Mouse (Mus musculus): ENCODE results near the gene Ppm1m. TPM values are rescaled to one million over a fixed set of nuclear protein-coding genes. Genes with fewer than 3 reads are reported as not detected.
A peak's percentile ranks its signal among the peaks of the same experiment; 100 is the strongest.

Gene Ppm1m
- total and polyA plus RNA-seq, 2 experiments from 2014 or later, result 18.5 to 23.3 TPM

DNA sequence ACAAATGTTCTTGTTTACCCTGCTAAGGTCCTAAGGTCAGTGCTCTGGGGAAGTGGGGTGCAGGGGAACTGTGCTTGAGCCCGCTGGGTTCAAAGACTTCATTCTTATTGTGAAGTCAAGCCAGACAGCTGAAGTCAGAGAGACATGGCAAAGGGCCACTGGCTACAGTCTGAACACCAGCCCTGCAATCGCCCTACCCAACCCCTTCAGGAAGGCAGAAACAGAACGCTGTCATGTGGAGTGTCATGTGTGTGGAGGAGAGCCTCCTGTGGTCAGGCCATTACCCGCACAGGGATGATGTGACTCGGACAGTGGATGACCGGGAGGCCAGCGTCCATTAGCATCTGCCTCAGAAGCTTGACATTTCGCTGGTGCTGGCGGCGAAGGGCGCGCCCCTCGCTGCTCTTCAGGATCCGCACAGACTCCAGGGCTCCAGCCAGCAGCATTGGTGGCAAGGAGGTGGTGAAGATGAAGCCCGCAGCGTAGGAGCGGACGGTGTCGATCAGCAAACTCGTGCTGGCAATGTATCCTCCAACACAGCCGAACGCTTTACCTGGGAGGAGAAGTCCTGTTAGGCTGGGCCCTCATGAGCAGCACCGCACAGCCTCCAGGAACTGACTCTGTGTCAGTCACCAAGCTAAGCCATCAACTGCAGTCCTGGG is 36.7 kb upstream of the Ppm1m start:
- DNase-seq (ENCODE audit: low spot score), result no peak
- H3K4me3 ChIP-seq (ENCODE audit: low read length), result no peak overlapping the region
- no peaks in the 10 kb centered on the region for H3K4me1 ChIP-seq (ENCODE audit: insufficient read depth, low read length)
- H3K9ac ChIP-seq (replicated peaks; ENCODE audit: low read length), result no peak overlapping the region
- no peak overlapping the region for H3K4me2 ChIP-seq (ENCODE audit: low read depth, low read length)
- H3K27me3 ChIP-seq (ENCODE audit: insufficient read depth, low read length), result no peaks in the 10 kb centered on the region
- 89% methylated on average over 23 of the region's 23 CpGs for WGBS
- no peak for TF ChIP-seq CTCF (IDR thresholded peaks at IDR 0.05; ENCODE audit: low read depth)
- H3K9me3 ChIP-seq (ENCODE audit: low read length), result no peaks in the 10 kb centered on the region
- H3K27ac ChIP-seq, result no peak overlapping the region
- ATAC-seq, result no peak
- H3K36me3 ChIP-seq (ENCODE audit: insufficient read depth, low read length), result peaks cover 75% of the 10 kb centered on the region

DNA sequence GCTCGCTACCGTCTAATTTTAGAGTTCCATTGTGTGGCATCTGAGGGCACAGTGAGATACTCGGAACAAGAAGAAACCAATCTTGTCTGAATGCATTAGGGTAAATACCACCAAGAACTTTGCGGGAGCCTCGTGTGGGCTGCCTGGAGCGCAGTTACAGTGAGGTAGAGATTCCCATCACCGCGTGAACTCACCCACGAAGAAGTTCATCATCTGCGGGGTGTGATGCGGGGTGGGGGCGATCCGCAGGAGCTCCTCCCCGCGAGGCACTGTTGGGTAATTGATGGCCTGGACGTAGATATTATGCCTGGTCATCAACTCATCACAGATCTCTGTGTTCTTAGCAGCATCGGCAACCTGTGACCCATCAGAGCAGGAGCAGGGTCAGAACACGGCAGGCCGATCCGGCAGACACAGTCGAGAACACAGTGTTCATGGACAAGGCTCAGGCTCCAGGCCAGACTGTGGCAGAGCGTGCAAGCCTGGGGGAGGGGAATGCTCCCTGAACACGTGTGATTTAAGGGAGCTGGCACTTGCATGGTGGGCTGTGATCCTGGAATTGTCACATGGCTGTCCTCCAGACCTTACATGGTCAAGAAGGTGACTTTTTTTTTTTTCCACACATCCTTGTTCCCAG is 35.8 kb upstream of the Ppm1m start:
- WGBS, result 85% methylated on average over 23 of the region's 23 CpGs
- Histone ChIP-seq H3K27me3 (ENCODE audit: insufficient read depth, low read length) (no peaks in the 10 kb centered on the region), H3K27ac (no peak overlapping the region), H3K4me2 (ENCODE audit: low read depth, low read length) (no peak overlapping the region), H3K9me3 (ENCODE audit: low read length) (no peaks in the 10 kb centered on the region), H3K4me3 (ENCODE audit: low read length) (no peak overlapping the region), H3K36me3 (ENCODE audit: insufficient read depth, low read length) (peaks cover 66% of the 10 kb centered on the region), H3K4me1 (ENCODE audit: insufficient read depth, low read length) (no peaks in the 10 kb centered on the region), H3K9ac (replicated peaks; ENCODE audit: low read length) (no peak overlapping the region)
- ATAC-seq (no peak), DNase-seq (ENCODE audit: low spot score) (no peak)
- TF ChIP-seq CTCF (IDR thresholded peaks at IDR 0.05; ENCODE audit: low read depth), result no peak

DNA sequence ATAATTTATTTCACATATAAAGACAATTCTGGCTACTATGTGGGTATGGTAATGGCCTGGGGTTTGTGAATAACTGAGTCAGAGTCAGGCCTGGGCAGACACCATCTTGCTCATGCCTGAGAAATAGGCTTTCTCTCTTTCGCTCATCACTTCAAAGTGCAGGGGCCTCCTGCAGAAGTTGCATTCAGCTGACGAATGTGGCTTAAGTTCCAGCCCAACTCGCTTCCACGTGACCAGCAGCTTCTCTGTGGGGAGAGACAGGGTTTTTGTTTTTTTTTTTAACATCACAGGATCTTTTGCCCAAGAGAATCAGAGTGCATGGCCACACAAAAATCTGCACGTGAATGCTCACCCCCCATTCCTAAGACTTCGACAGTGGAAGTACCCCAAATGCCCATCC is 34.4 kb upstream of the Ppm1m start:
- H3K27ac ChIP-seq, result no peak overlapping the region
- 77% methylated on average over 6 of the region's 6 CpGs for WGBS
- peaks cover 55% of the 10 kb centered on the region for H3K36me3 ChIP-seq (ENCODE audit: insufficient read depth, low read length)
- H3K9ac ChIP-seq (replicated peaks; ENCODE audit: low read length), result no peak overlapping the region
- H3K4me1 ChIP-seq (ENCODE audit: insufficient read depth, low read length), result no peaks in the 10 kb centered on the region
- no peak for DNase-seq (ENCODE audit: low spot score)
- no peak overlapping the region for H3K4me3 ChIP-seq (ENCODE audit: low read length)
- no peaks in the 10 kb centered on the region for H3K27me3 ChIP-seq (ENCODE audit: insufficient read depth, low read length)
- no peaks in the 10 kb centered on the region for H3K9me3 ChIP-seq (ENCODE audit: low read length)
- no peak for ATAC-seq
- TF ChIP-seq CTCF (IDR thresholded peaks at IDR 0.05; ENCODE audit: low read depth), result no peak
- H3K4me2 ChIP-seq (ENCODE audit: low read depth, low read length), result no peak overlapping the region

DNA sequence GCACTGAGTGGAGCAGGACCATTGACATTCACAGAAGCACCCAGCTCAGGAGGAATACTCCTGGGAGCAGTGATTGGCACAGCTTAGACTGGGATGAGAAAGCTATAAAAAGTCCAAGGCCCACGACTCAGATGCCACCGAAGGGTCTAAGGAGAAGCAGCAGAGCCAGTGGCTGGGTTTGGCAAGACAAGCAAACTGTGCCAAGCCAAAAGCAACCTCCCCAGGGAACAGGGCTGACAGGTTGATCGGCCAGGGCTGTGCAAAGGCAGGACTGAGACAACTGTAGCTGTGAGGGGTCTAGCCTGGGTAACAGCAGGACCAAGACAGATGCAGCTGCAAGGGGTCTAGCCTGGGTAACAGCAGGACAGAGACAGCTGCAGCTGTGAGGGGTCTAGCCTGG is 33.4 kb upstream of the Ppm1m start:
- Histone ChIP-seq H3K27ac (no peak overlapping the region), H3K36me3 (ENCODE audit: insufficient read depth, low read length) (peaks cover 45% of the 10 kb centered on the region), H3K4me2 (ENCODE audit: low read depth, low read length) (no peak overlapping the region), H3K9me3 (ENCODE audit: low read length) (no peaks in the 10 kb centered on the region), H3K9ac (replicated peaks; ENCODE audit: low read length) (no peak overlapping the region), H3K27me3 (ENCODE audit: insufficient read depth, low read length) (no peaks in the 10 kb centered on the region), H3K4me3 (ENCODE audit: low read length) (no peak overlapping the region), H3K4me1 (ENCODE audit: insufficient read depth, low read length) (no peaks in the 10 kb centered on the region)
- TF ChIP-seq CTCF (IDR thresholded peaks at IDR 0.05; ENCODE audit: low read depth), result no peak
- ATAC-seq (no peak), DNase-seq (ENCODE audit: low spot score) (no peak)
- WGBS, result 75% methylated on average over 3 of the region's 3 CpGs

DNA sequence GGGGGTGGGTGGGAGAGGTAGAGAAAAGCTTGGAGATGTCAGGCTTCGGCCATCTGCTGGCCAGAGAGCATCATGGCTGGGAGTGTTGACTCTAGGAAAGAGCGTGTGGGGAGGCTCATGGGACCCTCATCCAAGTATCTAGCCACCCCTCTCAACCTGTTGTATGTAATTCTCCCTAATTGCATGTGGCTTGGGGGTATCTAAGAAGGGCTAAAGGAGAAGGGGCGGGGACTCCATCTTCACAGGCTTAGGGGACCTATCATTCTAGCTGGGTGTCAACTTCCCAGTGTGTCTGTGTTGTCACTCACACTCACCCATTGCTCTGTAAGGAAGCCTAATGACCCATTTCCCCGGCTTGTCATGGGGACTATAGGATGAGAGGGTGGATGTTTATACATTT is 32.3 kb upstream of the Ppm1m start:
- no peaks in the 10 kb centered on the region for H3K9me3 ChIP-seq (ENCODE audit: low read length)
- no peaks in the 10 kb centered on the region for H3K27me3 ChIP-seq (ENCODE audit: insufficient read depth, low read length)
- H3K9ac ChIP-seq (replicated peaks; ENCODE audit: low read length), result no peak overlapping the region
- H3K4me2 ChIP-seq (ENCODE audit: low read depth, low read length), result no peak overlapping the region
- no peaks in the 10 kb centered on the region for H3K4me1 ChIP-seq (ENCODE audit: insufficient read depth, low read length)
- no peak for DNase-seq (ENCODE audit: low spot score)
- WGBS, result 92% methylated on average over 4 of the region's 4 CpGs
- H3K36me3 ChIP-seq (ENCODE audit: insufficient read depth, low read length), result peaks cover 33% of the 10 kb centered on the region
- no peak overlapping the region for H3K27ac ChIP-seq
- no peak for TF ChIP-seq CTCF (IDR thresholded peaks at IDR 0.05; ENCODE audit: low read depth)
- ATAC-seq, result no peak
- no peak overlapping the region for H3K4me3 ChIP-seq (ENCODE audit: low read length)

DNA sequence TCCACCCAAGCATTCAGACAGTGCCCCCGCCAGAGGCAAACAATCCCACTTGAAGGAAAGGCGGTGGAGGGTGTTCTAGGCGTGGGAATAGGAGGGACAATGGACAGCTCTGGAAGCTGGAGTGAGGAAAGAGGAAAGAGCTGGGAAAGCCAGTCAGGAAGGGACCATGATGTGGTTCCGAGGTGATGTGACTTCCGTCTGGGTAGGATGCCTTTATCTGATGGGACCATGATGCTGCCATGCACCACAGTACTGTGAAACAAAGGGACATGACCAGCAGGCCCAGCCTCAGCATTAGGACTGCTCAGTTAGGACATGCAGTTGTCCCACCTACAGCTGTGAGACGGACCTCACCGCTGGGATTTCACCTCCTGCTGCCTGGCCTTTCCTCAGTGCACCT is 31.7 kb upstream of the Ppm1m start:
- peaks cover 3% of the 10 kb centered on the region; the same call in 1 of the 2 replicates for H3K4me1 ChIP-seq (ENCODE audit: insufficient read depth, low read length)
- H3K27me3 ChIP-seq (ENCODE audit: insufficient read depth, low read length), result no peaks in the 10 kb centered on the region
- H3K36me3 ChIP-seq (ENCODE audit: insufficient read depth, low read length), result peaks cover 28% of the 10 kb centered on the region
- no peak overlapping the region for H3K27ac ChIP-seq
- no peak overlapping the region for H3K4me3 ChIP-seq (ENCODE audit: low read length)
- no peak for TF ChIP-seq CTCF (IDR thresholded peaks at IDR 0.05; ENCODE audit: low read depth)
- H3K9ac ChIP-seq (replicated peaks; ENCODE audit: low read length), result no peak overlapping the region
- 76% methylated on average over 7 of the region's 7 CpGs for WGBS
- no peak for DNase-seq (ENCODE audit: low spot score)
- no peak for ATAC-seq
- H3K4me2 ChIP-seq (ENCODE audit: low read depth, low read length), result no peak overlapping the region
- no peaks in the 10 kb centered on the region for H3K9me3 ChIP-seq (ENCODE audit: low read length)

DNA sequence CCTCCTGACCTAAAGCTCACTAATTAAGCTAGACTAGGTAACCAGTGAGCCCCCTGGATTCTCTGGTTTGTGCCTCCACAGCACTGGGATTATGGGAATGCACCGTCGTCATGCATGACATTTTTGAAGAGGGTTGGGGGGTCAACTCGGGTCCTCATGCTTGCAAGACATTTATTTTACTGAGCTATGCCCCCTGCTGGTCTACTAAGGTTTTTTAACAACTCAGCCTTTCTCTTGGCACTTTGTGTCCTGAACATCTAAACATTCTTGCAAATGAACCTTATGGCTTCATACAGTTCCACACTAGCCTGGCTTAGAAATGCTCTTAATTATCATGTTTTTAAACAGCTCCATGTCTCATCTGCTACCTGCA is 31.2 kb upstream of the Ppm1m start:
- H3K9me3 ChIP-seq (ENCODE audit: low read length), result no peaks in the 10 kb centered on the region
- peak; percentile 44 for TF ChIP-seq CTCF (IDR thresholded peaks at IDR 0.05; ENCODE audit: low read depth)
- WGBS, result 43% methylated on average over 3 of the region's 3 CpGs
- H3K4me1 ChIP-seq (ENCODE audit: insufficient read depth, low read length), result peaks cover 6% of the 10 kb centered on the region; the same call in 1 of the 2 replicates
- H3K4me2 ChIP-seq (ENCODE audit: low read depth, low read length), result no peak overlapping the region
- no peak for ATAC-seq
- H3K27ac ChIP-seq, result no peak overlapping the region
- no peaks in the 10 kb centered on the region for H3K27me3 ChIP-seq (ENCODE audit: insufficient read depth, low read length)
- no peak overlapping the region for H3K4me3 ChIP-seq (ENCODE audit: low read length)
- no peak for DNase-seq (ENCODE audit: low spot score)
- H3K9ac ChIP-seq (replicated peaks; ENCODE audit: low read length), result no peak overlapping the region
- H3K36me3 ChIP-seq (ENCODE audit: insufficient read depth, low read length), result peaks cover 23% of the 10 kb centered on the region

Data from hindbrain, postnatal 0 days (tissue).